Mouse (Mus musculus) heart, adult 2 months (tissue): ENCODE data around the gene Des.

ENCODE experiments used
- CTCF ChIP-seq: fragments of 200-600 bp; IDR thresholded peaks from 2 replicates; pipeline ENCODE4 v1.8.1; 2022; ENCODE audit warnings: antibody characterized with exemption, mild to moderate bottlenecking, moderate library complexity
- EP300 ChIP-seq: fragments of 200-500 bp; IDR thresholded peaks from 2 replicates; pipeline ENCODE4 v1.6.1; 2011; ENCODE audit warnings: low read depth, low read length, control low read depth; ENCODE audit not compliant: insufficient read depth
- POLR2A ChIP-seq: fragments of 200-500 bp; IDR thresholded peaks from 2 replicates; pipeline ENCODE4 v1.6.1; 2011; ENCODE audit warnings: mild to moderate bottlenecking, low read depth, low read length, control low read depth; ENCODE audit not compliant: insufficient read depth

DNA sequence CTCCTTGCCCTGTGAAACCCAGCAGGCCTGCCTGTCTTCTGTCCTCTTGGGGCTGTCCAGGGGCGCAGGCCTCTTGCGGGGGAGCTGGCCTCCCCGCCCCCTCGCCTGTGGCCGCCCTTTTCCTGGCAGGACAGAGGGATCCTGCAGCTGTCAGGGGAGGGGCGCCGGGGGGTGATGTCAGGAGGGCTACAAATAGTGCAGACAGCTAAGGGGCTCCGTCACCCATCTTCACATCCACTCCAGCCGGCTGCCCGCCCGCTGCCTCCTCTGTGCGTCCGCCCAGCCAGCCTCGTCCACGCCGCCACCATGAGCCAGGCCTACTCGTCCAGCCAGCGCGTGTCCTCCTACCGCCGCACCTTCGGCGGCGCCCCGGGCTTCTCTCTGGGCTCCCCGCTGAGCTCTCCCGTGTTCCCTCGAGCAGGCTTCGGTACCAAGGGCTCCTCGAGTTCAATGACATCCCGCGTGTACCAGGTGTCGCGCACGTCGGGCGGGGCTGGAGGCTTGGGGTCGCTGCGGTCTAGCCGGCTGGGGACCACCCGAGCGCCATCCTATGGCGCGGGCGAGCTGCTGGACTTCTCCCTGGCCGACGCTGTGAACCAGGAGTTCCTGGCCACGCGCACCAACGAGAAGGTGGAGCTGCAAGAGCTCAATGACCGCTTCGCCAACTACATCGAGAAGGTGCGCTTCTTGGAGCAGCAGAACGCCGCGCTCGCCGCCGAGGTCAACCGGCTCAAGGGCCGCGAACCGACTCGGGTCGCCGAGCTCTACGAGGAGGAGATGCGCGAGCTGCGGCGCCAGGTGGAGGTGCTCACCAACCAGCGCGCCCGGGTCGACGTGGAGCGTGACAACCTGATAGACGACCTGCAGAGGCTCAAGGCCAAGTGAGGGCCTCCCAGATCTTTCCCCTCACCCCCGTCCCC is at the start of gene Des:
- TF ChIP-seq CTCF (no peak), POLR2A (peak; percentile 91), EP300 (0 out of 2 replicates have a peak, but pooled peaks have one; percentile 54)
